ENCODE assay signal across 24 mouse cellular contexts in the genomic region with DNA sequence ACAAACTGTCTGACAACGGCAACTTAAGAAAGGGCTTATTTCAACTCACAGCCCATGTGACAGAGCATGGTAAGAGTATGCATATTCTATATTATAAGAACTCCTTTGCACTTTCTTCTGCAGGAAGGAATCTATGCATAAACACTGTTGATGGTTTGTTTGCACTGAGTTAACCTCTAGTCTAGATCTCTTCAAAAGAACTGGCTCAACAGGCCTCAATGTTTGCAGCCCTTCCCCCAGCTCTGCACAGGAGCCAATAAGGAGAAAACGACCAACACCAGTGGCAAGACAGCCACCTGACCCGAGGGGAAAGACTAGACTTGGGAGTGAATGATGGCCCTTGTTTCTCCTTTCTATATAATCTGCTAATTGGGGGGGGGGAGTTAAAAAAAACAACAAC.
"Had no signal": no experiment of that assay in that cellular context is flagged by ENCODE, and none has a peak within 500 bp of the region (broad histone marks: within the 10 kb centered on the region; RNA-seq: fewer than 3 reads in every experiment).

No protein-coding gene starts in this region.

- H3K27ac ChIP-seq: limb, embryonic 12.5 days; limb, embryonic 15.5 days; liver, embryonic 14.5 days; midbrain, embryonic 10.5 days; midbrain, embryonic 13.5 days; neural tube, embryonic 13.5 days; stomach, embryonic 15.5 days had no signal

- H3K4me3 ChIP-seq: limb, embryonic 12.5 days; limb, embryonic 15.5 days; megakaryocyte, embryonic 14.5 days; midbrain, embryonic 10.5 days; midbrain, embryonic 13.5 days; myocyte; neural tube, embryonic 13.5 days; stomach, embryonic 15.5 days had no signal

- H3K27me3 ChIP-seq: limb, embryonic 12.5 days; limb, embryonic 15.5 days; megakaryocyte, embryonic 14.5 days; midbrain, embryonic 13.5 days; neural tube, embryonic 13.5 days; stomach, embryonic 15.5 days had no signal

- H3K4me1 ChIP-seq: limb, embryonic 15.5 days; megakaryocyte, embryonic 14.5 days; midbrain, embryonic 13.5 days; neural tube, embryonic 13.5 days; stomach, embryonic 15.5 days had no signal

- H3K36me3 ChIP-seq: limb, embryonic 12.5 days; limb, embryonic 15.5 days; midbrain, embryonic 10.5 days; midbrain, embryonic 13.5 days; neural tube, embryonic 13.5 days; stomach, embryonic 15.5 days had no signal

- DNase-seq: kidney, adult 18-20 months; kidney, adult 9 months; kidney, postnatal 14 days; kidney, postnatal 4 days; left cerebral cortex, postnatal 4 days; liver, postnatal 0 days; lung, postnatal 36 days; retina, postnatal 1 day; right cerebral cortex, postnatal 25 days; spleen, adult 18-20 months; thymus, adult 18-20 months; thymus, postnatal 36 days had no signal

- H3K4me2 ChIP-seq: limb, embryonic 12.5 days; limb, embryonic 15.5 days; liver, embryonic 11.5 days; midbrain, embryonic 13.5 days; neural tube, embryonic 13.5 days; stomach, embryonic 15.5 days had no signal

- H3K9ac ChIP-seq: limb, embryonic 12.5 days; limb, embryonic 15.5 days; liver, embryonic 14.5 days; liver, postnatal 0 days; midbrain, embryonic 13.5 days; neural tube, embryonic 13.5 days; stomach, embryonic 15.5 days had no signal

- ATAC-seq: liver, postnatal 0 days; lung, postnatal 0 days; midbrain, embryonic 13.5 days; midbrain, embryonic 16.5 days had no signal

- H3K9me3 ChIP-seq: limb, embryonic 12.5 days; limb, embryonic 15.5 days; megakaryocyte, embryonic 14.5 days; midbrain, embryonic 10.5 days; midbrain, embryonic 13.5 days; neural tube, embryonic 13.5 days; stomach, embryonic 15.5 days had no signal
